Mouse (Mus musculus): ENCODE data around the gene Gm614. TPM values are rescaled to one million over a fixed set of nuclear protein-coding genes. Genes with fewer than 3 reads are reported as not detected.
A peak's percentile ranks its signal among the peaks of the same experiment; 100 is the strongest.

Gm614 gene
- total and polyA plus RNA-seq, 2 experiments from 2014 or later = 0.16 TPM; not detected in 1

- Histone ChIP-seq H3K27ac (ENCODE audit: low read depth) (peak within 1 kb of the TSS; percentile 46), H3K9ac (replicated peaks; ENCODE audit: low read depth, low read length) (peak within 1 kb of the TSS; percentile 53), H3K4me2 (ENCODE audit: low read depth, low read length) (peak within 1 kb of the TSS; percentile 63), H3K27me3 (ENCODE audit: control insufficient read depth, insufficient read depth, low read length) (no peaks in the 10 kb centered on the region), H3K36me3 (replicated peaks; ENCODE audit: control insufficient read depth, insufficient read depth, low read length) (0 out of 2 replicates have a peak, but pooled peaks cover 3% of the 10 kb centered on the region), H3K4me1 (ENCODE audit: control insufficient read depth, insufficient read depth) (no peaks in the 10 kb centered on the region), H3K4me3 (ENCODE audit: low read depth, low read length) (peak within 1 kb of the TSS; percentile 65), H3K9me3 (replicated peaks; ENCODE audit: control insufficient read depth, low read length) (no peaks in the 10 kb centered on the region)
- TF ChIP-seq CTCF (IDR thresholded peaks at IDR 0.05; ENCODE audit: low read depth) (no peak), EP300 (IDR thresholded peaks at IDR 0.05; ENCODE audit: low read depth) (no peak)
- WGBS = 21% methylated on average over 55 of the region's 55 CpGs
- DNase-seq (ENCODE audit: low spot score) (peak; percentile 86), ATAC-seq (ENCODE audit: insufficient read depth, low read depth) (peak; percentile 95)
Observed at GRCm38 (mm10) chrX:101221834-101222795, 41.7 kb downstream of the Gm614 start, which contains the start of gene Snx12. Gene Snx12 (minus strand): TSS chrX:101222563.

Other genes starting within 250 kb of the Gm614 start
- not detected in 2 replicates for gene Tex11, start 204.3 kb downstream of the Gm614 start, total RNA-seq (2014; rRNA removed; ENCODE audit: low replicate concordance)
- 0.15 and 0.18 TPM in 2 replicates for gene Tex11, start 204.3 kb downstream of the Gm614 start, polyA plus RNA-seq (2015; fragmentation: Nextera tagmentation; extraction: Ambion mirVana)
- gene Slc7a3, start 178.0 kb downstream of the Gm614 start, total RNA-seq (2014; rRNA removed; ENCODE audit: low replicate concordance) = 2.2 TPM in 1 of 2 replicates, not detected in the other
- gene Slc7a3, start 178.0 kb downstream of the Gm614 start, polyA plus RNA-seq (2015; fragmentation: Nextera tagmentation; extraction: Ambion mirVana) = 0.14 and 0.22 TPM in 2 replicates
- gene Snx12, start 41.4 kb downstream of the Gm614 start, total RNA-seq (2014; rRNA removed; ENCODE audit: low replicate concordance) = 28.4 and 33.9 TPM in 2 replicates
- 27.4 and 27.7 TPM in 2 replicates for gene Snx12, start 41.4 kb downstream of the Gm614 start, polyA plus RNA-seq (2015; fragmentation: Nextera tagmentation; extraction: Ambion mirVana)
- 24.2 and 34.3 TPM in 2 replicates for gene Foxo4, start 9.5 kb downstream of the Gm614 start, total RNA-seq (2014; rRNA removed; ENCODE audit: low replicate concordance)
- gene Foxo4, start 9.5 kb downstream of the Gm614 start, polyA plus RNA-seq (2015; fragmentation: Nextera tagmentation; extraction: Ambion mirVana) = 1.6 and 1.7 TPM in 2 replicates
- gene Il2rg, start 4.3 kb upstream of the Gm614 start, total RNA-seq (2014; rRNA removed; ENCODE audit: low replicate concordance) = 7.8 and 12.4 TPM in 2 replicates
- gene Il2rg, start 4.3 kb upstream of the Gm614 start, polyA plus RNA-seq (2015; fragmentation: Nextera tagmentation; extraction: Ambion mirVana) = 17.2 and 21.9 TPM in 2 replicates
- gene Gm20489, start 5.0 kb upstream of the Gm614 start, total RNA-seq (2014; rRNA removed; ENCODE audit: low replicate concordance) = not detected in 2 replicates
- gene Gm20489, start 5.0 kb upstream of the Gm614 start, polyA plus RNA-seq (2015; fragmentation: Nextera tagmentation; extraction: Ambion mirVana) = not detected in 2 replicates
- 47.2 and 52.3 TPM in 2 replicates for gene Med12, start 10.0 kb upstream of the Gm614 start, total RNA-seq (2014; rRNA removed; ENCODE audit: low replicate concordance)
- gene Med12, start 10.0 kb upstream of the Gm614 start, polyA plus RNA-seq (2015; fragmentation: Nextera tagmentation; extraction: Ambion mirVana) = 12.8 and 14.1 TPM in 2 replicates
- 0.34 and 0.54 TPM in 2 replicates for gene Nlgn3, start 35.2 kb upstream of the Gm614 start, total RNA-seq (2014; rRNA removed; ENCODE audit: low replicate concordance)
- gene Nlgn3, start 35.2 kb upstream of the Gm614 start, polyA plus RNA-seq (2015; fragmentation: Nextera tagmentation; extraction: Ambion mirVana) = 0.65 and 0.67 TPM in 2 replicates
- not detected in 2 replicates for gene Gjb1, start 112.4 kb upstream of the Gm614 start, total RNA-seq (2014; rRNA removed; ENCODE audit: low replicate concordance)
- not detected in 2 replicates for gene Gjb1, start 112.4 kb upstream of the Gm614 start, polyA plus RNA-seq (2015; fragmentation: Nextera tagmentation; extraction: Ambion mirVana)
- 38.9 and 41.6 TPM in 2 replicates for gene Zmym3, start 156.9 kb upstream of the Gm614 start, total RNA-seq (2014; rRNA removed; ENCODE audit: low replicate concordance)
- gene Zmym3, start 156.9 kb upstream of the Gm614 start, polyA plus RNA-seq (2015; fragmentation: Nextera tagmentation; extraction: Ambion mirVana) = 12.2 and 14.2 TPM in 2 replicates
- gene Nono, start 165.3 kb upstream of the Gm614 start, total RNA-seq (2014; rRNA removed; ENCODE audit: low replicate concordance) = 163 and 242 TPM in 2 replicates
- 120 and 121 TPM in 2 replicates for gene Nono, start 165.3 kb upstream of the Gm614 start, polyA plus RNA-seq (2015; fragmentation: Nextera tagmentation; extraction: Ambion mirVana)
- 170 and 178 TPM in 2 replicates for gene Itgb1bp2, start 185.1 kb upstream of the Gm614 start, total RNA-seq (2014; rRNA removed; ENCODE audit: low replicate concordance)
- gene Itgb1bp2, start 185.1 kb upstream of the Gm614 start, polyA plus RNA-seq (2015; fragmentation: Nextera tagmentation; extraction: Ambion mirVana) = 192 and 194 TPM in 2 replicates

Measured in heart, postnatal 0 days (tissue).